Mouse (Mus musculus): ENCODE results near the gene Flt1. TPM values are rescaled to one million over a fixed set of nuclear protein-coding genes. Genes with fewer than 3 reads are reported as not detected.

Flt1 gene
- total and polyA plus RNA-seq, 2 experiments from 2014 or later = 10.0 to 17.7 TPM

DNA sequence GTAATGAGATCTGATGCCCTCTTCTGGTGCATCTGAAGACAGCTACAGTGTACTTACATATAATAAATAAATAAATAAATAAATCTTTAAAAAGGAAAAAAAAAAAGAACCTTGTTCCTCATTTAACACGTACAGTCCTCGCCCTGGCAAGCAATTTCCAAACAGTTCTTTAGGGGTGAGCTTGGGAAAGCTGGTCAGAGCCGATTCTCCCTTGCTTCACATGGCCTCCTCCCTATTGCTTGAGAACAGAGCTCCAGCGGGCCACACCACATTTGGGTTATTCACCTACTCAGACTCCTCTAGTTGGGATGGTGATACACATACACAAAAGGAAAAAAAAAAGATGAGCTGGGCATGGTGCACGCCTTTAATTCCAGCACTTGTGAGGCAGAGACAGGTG is 85.9 kb downstream of the Flt1 start:
- TF ChIP-seq CTCF (IDR thresholded peaks at IDR 0.05; ENCODE audit: low read depth) = no peak
- no peaks in the 10 kb centered on the region for H3K9me3 ChIP-seq (ENCODE audit: low read length)
- ATAC-seq (no peak), DNase-seq (ENCODE audit: low spot score) (no peak)
- H3K4me1 ChIP-seq (ENCODE audit: insufficient read depth, low read length) = no peaks in the 10 kb centered on the region
- no peak overlapping the region for H3K9ac ChIP-seq (replicated peaks; ENCODE audit: low read length)
- no peak overlapping the region for H3K4me3 ChIP-seq (ENCODE audit: low read length)
- no peak overlapping the region for H3K4me2 ChIP-seq (ENCODE audit: low read depth, low read length)
- no peaks in the 10 kb centered on the region for H3K36me3 ChIP-seq (ENCODE audit: insufficient read depth, low read length)
- no peak overlapping the region for H3K27ac ChIP-seq
- no peaks in the 10 kb centered on the region for H3K27me3 ChIP-seq (ENCODE audit: insufficient read depth, low read length)
- WGBS = 89% methylated on average over 5 of the region's 5 CpGs

DNA sequence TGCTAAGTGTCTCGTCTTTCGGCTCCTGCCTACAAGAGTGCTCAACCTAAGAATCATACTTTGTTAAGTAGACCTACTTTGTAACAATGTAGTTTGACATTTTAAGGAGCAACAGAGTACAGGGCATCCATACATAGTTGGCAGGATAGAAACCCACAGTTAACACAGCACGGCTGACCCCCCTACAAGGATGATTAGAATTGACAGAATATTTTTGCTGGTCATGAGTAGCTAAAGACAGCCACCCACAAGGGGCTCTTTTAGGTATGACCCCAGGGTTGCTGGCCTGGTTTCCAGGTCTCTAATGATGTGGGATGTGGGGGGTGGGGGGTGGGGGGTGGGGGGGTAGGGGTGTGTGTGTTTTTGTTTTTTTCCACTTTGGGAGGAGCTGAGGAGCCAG is 89.1 kb downstream of the Flt1 start:
- no peak for TF ChIP-seq CTCF (IDR thresholded peaks at IDR 0.05; ENCODE audit: low read depth)
- no peaks in the 10 kb centered on the region for H3K36me3 ChIP-seq (ENCODE audit: insufficient read depth, low read length)
- no peak overlapping the region for H3K9ac ChIP-seq (replicated peaks; ENCODE audit: low read length)
- H3K4me3 ChIP-seq (ENCODE audit: low read length) = no peak overlapping the region
- H3K27me3 ChIP-seq (ENCODE audit: insufficient read depth, low read length) = no peaks in the 10 kb centered on the region
- ATAC-seq = no peak
- no peaks in the 10 kb centered on the region for H3K4me1 ChIP-seq (ENCODE audit: insufficient read depth, low read length)
- no peak for DNase-seq (ENCODE audit: low spot score)
- no peak overlapping the region for H3K27ac ChIP-seq
- no peak overlapping the region for H3K4me2 ChIP-seq (ENCODE audit: low read depth, low read length)
- no peaks in the 10 kb centered on the region for H3K9me3 ChIP-seq (ENCODE audit: low read length)
- 78% methylated on average over 3 of the region's 3 CpGs for WGBS

DNA sequence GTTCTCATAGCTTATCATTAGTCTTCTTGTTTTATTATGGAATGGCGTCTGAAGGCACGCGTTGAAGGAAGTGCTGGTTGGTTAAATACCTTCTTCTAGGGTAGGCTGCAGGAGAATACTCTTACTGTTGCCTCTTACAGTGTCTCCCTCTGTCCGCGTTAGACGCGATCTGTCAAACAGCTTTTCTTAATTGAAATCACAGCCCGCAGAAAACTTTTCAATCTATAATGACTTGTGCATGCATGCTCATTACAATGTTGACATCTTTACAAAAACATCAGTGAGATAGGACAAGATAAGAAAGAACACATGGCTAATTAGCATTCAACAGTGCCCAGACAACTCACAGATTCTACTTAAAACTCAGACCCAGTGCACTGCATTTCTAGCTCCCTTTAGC is 89.9 kb downstream of the Flt1 start:
- no peak overlapping the region for H3K4me2 ChIP-seq (ENCODE audit: low read depth, low read length)
- ATAC-seq (no peak), DNase-seq (ENCODE audit: low spot score) (no peak)
- H3K27ac ChIP-seq = no peak overlapping the region
- no peak overlapping the region for H3K9ac ChIP-seq (replicated peaks; ENCODE audit: low read length)
- H3K4me1 ChIP-seq (ENCODE audit: insufficient read depth, low read length) = no peaks in the 10 kb centered on the region
- no peaks in the 10 kb centered on the region for H3K36me3 ChIP-seq (ENCODE audit: insufficient read depth, low read length)
- H3K9me3 ChIP-seq (ENCODE audit: low read length) = no peaks in the 10 kb centered on the region
- no peaks in the 10 kb centered on the region for H3K27me3 ChIP-seq (ENCODE audit: insufficient read depth, low read length)
- no peak overlapping the region for H3K4me3 ChIP-seq (ENCODE audit: low read length)
- 61% methylated on average over 8 of the region's 8 CpGs for WGBS
- no peak for TF ChIP-seq CTCF (IDR thresholded peaks at IDR 0.05; ENCODE audit: low read depth)

DNA sequence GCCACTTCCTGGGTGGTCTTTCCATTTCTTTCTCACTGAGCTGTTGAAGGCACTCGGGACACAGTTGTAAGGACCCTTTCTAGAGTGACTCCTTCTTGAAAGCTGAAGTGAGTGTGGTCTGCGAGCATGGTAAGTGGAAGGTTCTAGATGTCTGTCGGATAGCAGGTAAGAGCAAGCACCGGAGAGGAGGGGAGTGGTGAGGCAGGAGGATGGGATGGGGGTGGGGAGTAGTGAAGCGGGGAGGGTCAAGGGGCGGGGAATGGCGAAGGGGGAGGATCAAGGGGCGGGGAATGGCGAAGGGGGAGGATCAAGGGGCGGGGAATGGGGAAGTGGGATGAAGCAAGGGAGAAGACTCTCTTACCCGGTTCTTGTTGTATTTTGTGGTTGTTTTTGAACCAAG is 91.8 kb downstream of the Flt1 start:
- Histone ChIP-seq H3K36me3 (ENCODE audit: insufficient read depth, low read length) (no peaks in the 10 kb centered on the region), H3K9ac (replicated peaks; ENCODE audit: low read length) (no peak overlapping the region), H3K27ac (no peak overlapping the region), H3K4me1 (ENCODE audit: insufficient read depth, low read length) (no peaks in the 10 kb centered on the region), H3K4me3 (ENCODE audit: low read length) (no peak overlapping the region), H3K27me3 (ENCODE audit: insufficient read depth, low read length) (no peaks in the 10 kb centered on the region), H3K4me2 (ENCODE audit: low read depth, low read length) (peak overlapping the region; percentile 31), H3K9me3 (ENCODE audit: low read length) (no peaks in the 10 kb centered on the region)
- DNase-seq (ENCODE audit: low spot score) (no peak), ATAC-seq (no peak)
- WGBS = 24% methylated on average over 9 of the region's 11 CpGs
- no peak for TF ChIP-seq CTCF (IDR thresholded peaks at IDR 0.05; ENCODE audit: low read depth)

DNA sequence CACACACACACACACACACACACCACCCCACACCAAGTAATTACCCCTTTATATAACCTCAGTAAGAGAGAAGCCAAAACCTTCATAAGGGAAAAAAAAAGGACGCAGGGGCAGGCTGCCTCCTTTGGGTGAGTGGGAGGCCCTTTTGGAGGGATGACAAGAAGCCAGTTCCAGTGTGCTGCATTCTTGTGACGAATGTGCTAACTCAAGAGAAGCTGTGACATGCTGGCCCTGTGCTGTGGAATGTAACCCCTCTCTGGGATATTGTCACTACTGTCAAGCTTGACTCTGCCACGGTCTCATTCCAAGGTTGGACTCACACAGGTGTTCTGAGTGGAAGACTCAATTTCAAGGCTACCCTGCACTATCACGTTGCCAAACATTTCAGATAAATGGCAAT is 93.1 kb downstream of the Flt1 start:
- Histone ChIP-seq H3K4me1 (ENCODE audit: insufficient read depth, low read length) (no peaks in the 10 kb centered on the region), H3K27me3 (ENCODE audit: insufficient read depth, low read length) (no peaks in the 10 kb centered on the region), H3K27ac (no peak overlapping the region), H3K9me3 (ENCODE audit: low read length) (no peaks in the 10 kb centered on the region), H3K36me3 (ENCODE audit: insufficient read depth, low read length) (no peaks in the 10 kb centered on the region), H3K9ac (replicated peaks; ENCODE audit: low read length) (no peak overlapping the region), H3K4me3 (ENCODE audit: low read length) (no peak overlapping the region), H3K4me2 (ENCODE audit: low read depth, low read length) (no peak overlapping the region)
- DNase-seq (ENCODE audit: low spot score) (no peak), ATAC-seq (no peak)
- WGBS = 63% methylated on average over 4 of the region's 4 CpGs
- TF ChIP-seq CTCF (IDR thresholded peaks at IDR 0.05; ENCODE audit: low read depth) = no peak

DNA sequence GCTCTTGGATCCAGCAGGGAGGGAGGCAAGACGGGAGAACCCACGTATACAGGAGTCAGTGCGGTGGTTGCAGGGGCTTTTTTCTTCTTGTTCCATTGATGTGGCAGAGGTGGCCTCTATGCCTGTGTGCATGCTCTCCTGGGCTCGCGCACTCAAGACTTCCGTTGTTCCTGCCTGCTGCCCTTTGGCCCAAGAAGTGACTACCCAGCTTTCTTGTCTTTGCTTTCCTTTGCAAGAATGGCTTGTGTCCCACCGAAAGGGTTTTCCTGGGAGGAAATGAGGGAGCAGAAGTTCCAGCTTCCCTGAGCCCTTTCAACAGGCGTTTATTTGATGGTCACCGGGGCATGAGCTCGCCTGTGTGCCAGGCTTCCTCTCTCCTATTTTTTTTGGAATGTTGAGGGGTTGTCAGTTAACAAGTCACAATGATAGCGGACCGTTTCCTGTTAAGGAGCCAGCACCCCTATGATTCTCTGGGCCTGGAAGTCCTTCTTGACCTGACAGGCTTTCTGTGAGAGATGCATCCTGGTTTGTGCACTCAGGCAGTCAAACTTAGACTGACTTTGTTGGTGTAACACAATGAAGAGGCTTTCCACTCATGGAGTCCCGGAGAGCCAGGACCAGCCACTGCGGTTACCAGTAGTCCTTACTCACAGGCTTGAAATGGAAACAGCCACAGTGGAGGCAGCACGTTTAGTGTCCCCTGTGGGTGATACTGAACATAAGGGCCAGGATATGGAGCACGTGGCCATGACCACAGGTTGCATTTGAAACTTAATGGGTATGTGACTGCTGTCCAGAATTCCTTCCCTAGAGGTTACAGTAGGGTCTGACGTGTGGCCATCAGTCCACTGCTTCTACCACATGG is 95.2 kb downstream of the Flt1 start:
- 79% methylated on average over 17 of the region's 17 CpGs for WGBS
- DNase-seq (ENCODE audit: low spot score) = no peak
- no peak for ATAC-seq

DNA sequence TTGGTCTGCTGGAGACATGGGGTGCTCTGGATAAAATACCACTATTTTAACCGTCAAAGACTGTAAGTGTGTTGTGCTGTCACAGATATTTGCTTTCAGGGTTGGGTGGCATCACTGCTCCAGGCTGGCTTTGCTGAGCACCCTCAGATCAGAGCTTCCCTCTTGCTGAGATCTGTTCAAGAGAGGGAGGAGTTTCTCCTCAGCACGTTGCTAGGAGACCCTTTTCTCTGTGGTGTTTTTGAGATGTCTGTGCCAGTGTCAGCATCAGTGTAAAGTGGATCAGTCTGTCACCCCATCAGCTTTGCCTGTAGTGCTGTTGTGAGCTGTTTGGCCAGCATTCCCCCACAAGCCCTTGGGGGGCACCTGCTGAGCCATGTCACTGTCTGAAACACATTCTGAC is 98.9 kb downstream of the Flt1 start:
- no peak for TF ChIP-seq CTCF (IDR thresholded peaks at IDR 0.05; ENCODE audit: low read depth)
- H3K27ac ChIP-seq = no peak overlapping the region
- ATAC-seq = peak; percentile 81; the same call in 1 of the 2 replicates
- no peaks in the 10 kb centered on the region for H3K9me3 ChIP-seq (ENCODE audit: low read length)
- H3K9ac ChIP-seq (replicated peaks; ENCODE audit: low read length) = no peak overlapping the region
- DNase-seq (ENCODE audit: low spot score) = peak; percentile 49
- no peaks in the 10 kb centered on the region for H3K27me3 ChIP-seq (ENCODE audit: insufficient read depth, low read length)
- no peak overlapping the region for H3K4me2 ChIP-seq (ENCODE audit: low read depth, low read length)
- no peaks in the 10 kb centered on the region for H3K36me3 ChIP-seq (ENCODE audit: insufficient read depth, low read length)
- 30% methylated on average over 2 of the region's 2 CpGs for WGBS
- no peak overlapping the region for H3K4me3 ChIP-seq (ENCODE audit: low read length)
- H3K4me1 ChIP-seq (ENCODE audit: insufficient read depth, low read length) = 0 out of 2 replicates have a peak, but pooled peaks cover 4% of the 10 kb centered on the region

More for the DNA sequence above, 95.2 kb downstream of the Flt1 start:
- Histone ChIP-seq H3K4me1 (ENCODE audit: insufficient read depth, low read length) (0 out of 2 replicates have a peak, but pooled peaks cover 4% of the 10 kb centered on the region), H3K4me2 (ENCODE audit: low read depth, low read length) (no peak overlapping the region), H3K27me3 (ENCODE audit: insufficient read depth, low read length) (no peaks in the 10 kb centered on the region), H3K9me3 (ENCODE audit: low read length) (no peaks in the 10 kb centered on the region), H3K4me3 (ENCODE audit: low read length) (no peak overlapping the region), H3K27ac (no peak overlapping the region), H3K9ac (replicated peaks; ENCODE audit: low read length) (no peak overlapping the region), H3K36me3 (ENCODE audit: insufficient read depth, low read length) (no peaks in the 10 kb centered on the region)
- no peak for TF ChIP-seq CTCF (IDR thresholded peaks at IDR 0.05; ENCODE audit: low read depth)

All from hindbrain, postnatal 0 days (tissue).